Mouse (Mus musculus) NIH3T3 (cell line): ENCODE data around the gene Neurod1.

ENCODE experiments used
- DNase-seq: peaks from one replicate; pipeline ENCODE4 v3.0.0-alpha.2; 2012; ENCODE audit warnings: low read depth

Neurod1 gene

GRCm38 (mm10) chr2:79443401-79443800, 13.2 kb downstream of the Neurod1 start:
- DNase-seq: no peak

- DNase-seq: no peak
Observed at GRCm38 (mm10) chr2:79442906-79443305, 13.6 kb downstream of the Neurod1 start.

DNA sequence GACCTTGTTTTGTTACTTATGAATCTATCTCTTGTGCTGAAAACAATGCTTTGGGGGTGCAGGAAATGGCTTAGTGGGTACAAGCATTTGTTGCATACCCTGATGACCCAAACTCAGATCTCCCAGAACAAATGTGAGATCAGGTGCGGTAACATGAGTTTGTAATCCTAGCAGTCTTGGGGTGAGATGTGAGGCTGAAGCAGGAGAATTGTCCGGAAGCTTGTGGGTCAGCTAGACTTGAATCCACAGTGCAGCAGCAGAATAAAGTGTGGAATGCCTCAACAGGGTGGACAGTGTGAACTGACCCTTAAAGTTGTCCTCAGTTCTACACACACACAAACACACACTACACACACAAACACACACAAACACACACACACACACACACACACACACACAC, 14.3 kb downstream of the Neurod1 start:
- DNase-seq: no peak

DNA sequence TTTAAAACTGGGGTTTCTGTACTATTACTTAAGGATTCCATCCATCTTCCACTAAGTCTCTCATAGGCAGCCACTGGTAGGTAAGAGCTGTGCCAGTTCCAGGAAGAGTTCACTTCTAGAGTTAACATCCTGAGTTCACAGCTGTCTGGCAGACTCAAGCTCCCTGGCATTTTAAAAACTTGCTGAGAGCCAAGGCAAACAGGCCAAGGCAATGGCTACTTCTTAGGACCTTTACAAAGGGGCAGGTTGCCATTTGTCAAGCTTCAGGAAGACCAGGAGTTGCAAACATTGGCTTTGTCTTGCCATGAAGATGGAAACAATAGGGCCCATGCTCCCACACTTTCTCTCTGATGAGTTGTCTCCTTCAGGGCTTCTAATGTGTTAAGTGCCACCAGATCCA, 26.5 kb downstream of the Neurod1 start:
- no peak for DNase-seq

GRCm38 (mm10) chr2:79429650-79430049, 26.9 kb downstream of the Neurod1 start:
- peak; percentile 64 for DNase-seq

- no peak for DNase-seq
Observed at GRCm38 (mm10) chr2:79429108-79429507, 27.4 kb downstream of the Neurod1 start.

- DNase-seq: no peak
Observed at GRCm38 (mm10) chr2:79428569-79429104, 27.9 kb downstream of the Neurod1 start.

DNA sequence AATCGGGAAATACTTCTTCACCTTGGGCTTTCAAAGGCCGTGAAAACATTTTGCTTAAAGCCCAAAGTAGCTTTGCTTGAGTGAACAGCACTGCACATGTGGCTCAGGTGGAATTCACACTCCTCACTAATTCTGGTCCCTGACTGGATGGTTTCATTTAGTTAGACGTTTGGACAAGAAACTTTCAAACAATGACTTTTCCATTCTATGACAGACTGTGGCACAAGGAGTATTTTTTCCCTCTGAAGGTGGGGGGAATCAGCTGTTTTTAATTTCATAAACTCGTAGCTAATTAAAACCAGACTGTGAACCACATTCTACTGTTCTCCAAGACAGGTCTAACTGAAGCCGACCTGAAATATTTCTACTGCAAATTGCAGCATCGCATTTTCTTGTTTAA, 28.5 kb downstream of the Neurod1 start:
- DNase-seq: no peak

GRCm38 (mm10) chr2:79421696-79422095, 34.9 kb downstream of the Neurod1 start:
- DNase-seq: no peak

DNA sequence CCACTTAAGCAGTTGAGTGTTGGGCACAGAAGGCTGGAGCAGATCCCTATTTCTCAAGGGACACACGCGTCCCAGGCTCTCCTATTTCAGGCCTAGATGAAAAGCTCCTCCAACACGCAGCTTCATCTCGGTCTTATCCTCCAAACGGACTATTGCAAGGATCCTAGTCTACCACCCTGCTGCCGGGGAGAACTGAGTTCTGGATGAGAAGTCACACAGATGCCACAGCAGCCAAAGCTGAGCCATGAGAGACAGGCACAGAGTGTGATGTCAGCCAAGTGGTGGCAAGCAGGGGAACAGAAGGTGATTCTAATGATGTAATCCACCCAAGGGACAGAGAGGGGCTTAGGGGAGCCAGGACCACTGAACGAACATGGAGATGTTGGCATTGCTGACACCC, 42.0 kb downstream of the Neurod1 start:
- no peak for DNase-seq

- no peak for DNase-seq
Observed at GRCm38 (mm10) chr2:79410903-79411255, 45.7 kb downstream of the Neurod1 start.

DNA sequence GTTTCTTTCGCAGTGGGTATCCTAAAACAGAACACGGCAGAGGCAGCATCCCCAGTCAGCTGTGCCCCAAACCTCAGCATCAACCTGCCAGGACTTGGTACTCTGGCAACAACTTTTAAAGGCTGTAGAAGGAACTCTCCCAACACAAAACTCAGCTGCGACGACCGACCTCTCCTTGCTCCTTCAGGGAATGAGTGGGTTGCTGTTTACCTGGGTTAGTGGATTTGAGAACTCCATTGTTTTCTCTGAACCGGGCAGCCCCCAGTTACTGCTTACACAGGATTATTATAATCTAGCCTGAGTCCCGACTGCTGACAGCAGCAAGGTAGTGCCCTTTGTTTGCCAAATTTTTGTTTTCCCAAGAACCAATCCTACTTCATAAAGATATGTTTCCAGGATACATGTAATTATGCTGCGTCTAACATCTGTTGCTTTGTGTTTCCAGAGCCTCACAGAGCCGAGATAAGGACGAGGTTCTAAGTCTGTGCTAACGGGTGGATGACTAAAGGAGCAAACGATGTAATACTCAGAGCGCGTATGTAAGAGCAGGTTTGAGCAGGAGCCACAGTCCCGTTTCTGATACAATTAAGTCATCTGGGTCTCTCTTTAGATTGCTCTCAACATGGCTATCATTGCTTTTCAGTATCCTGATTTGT, 46.2 kb downstream of the Neurod1 start:
- DNase-seq: no peak

DNA sequence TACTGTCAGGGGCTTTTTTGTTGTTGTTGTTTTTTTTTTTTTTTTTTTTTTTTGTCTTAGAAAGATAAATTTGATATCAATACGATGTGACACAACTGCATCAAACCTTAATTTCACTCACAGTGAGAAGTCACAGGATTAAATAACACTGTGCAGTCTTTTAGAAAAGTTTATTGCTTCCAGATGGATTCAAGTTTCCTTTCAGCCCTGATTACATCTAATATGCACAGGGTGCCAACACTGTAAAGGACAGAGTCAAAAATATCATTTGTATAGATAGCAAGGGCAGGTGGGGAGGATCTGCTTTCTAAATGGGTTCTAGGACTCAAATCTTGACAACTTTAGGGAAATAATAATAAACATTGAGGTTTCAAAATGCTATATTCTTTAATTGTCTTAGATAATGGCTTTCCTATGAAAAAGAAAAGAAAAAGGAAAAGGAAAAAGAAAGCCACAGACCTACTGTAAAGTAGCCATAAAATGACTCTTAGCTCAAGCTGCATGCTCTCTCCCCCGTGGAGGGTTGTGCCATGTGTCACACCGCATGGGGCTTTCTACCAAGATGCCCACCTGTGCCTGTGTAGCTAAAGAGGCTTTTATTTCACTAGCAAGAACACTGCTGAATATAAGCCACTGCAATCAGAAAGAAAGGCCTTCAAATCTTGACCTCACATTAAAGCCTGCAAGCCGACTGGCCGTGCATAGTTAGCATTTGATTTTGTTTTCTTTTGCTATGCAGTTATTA, 50.7 kb downstream of the Neurod1 start:
- no peak for DNase-seq
